Mouse (Mus musculus): ENCODE data around the gene Apoe. TPM values are rescaled to one million over a fixed set of nuclear protein-coding genes. Genes with fewer than 3 reads are reported as not detected.

The Apoe gene
- polyA plus RNA-seq, 1 experiment: 422 TPM

GRCm38 (mm10) chr7:19719200-19719599, 20.2 kb upstream of the Apoe start:
- H3K4me1 ChIP-seq (ENCODE audit: control insufficient read depth, insufficient read depth, low read length): no peaks in the 10 kb centered on the region
- H3K4me3 ChIP-seq (replicated peaks; ENCODE audit: control insufficient read depth, low read depth, low read length): no peak overlapping the region
- WGBS: 79% methylated on average over 4 of the region's 4 CpGs
- no peak overlapping the region for H3K27ac ChIP-seq (ENCODE audit: control insufficient read depth, insufficient read depth, low read depth, low read length, poor library complexity)
- TF ChIP-seq POLR2A (IDR thresholded peaks at IDR 0.05; ENCODE audit: borderline replicate concordance, control insufficient read depth, low read depth, low read length): no peak
- no peak for TF ChIP-seq CTCF (IDR thresholded peaks at IDR 0.05; ENCODE audit: control insufficient read depth, insufficient read depth, low read length)

GRCm38 (mm10) chr7:19718297-19718952, 19.4 kb upstream of the Apoe start:
- no peak overlapping the region for H3K4me3 ChIP-seq (replicated peaks; ENCODE audit: control insufficient read depth, low read depth, low read length)
- no peak for TF ChIP-seq CTCF (IDR thresholded peaks at IDR 0.05; ENCODE audit: control insufficient read depth, insufficient read depth, low read length)
- no peak for TF ChIP-seq POLR2A (IDR thresholded peaks at IDR 0.05; ENCODE audit: borderline replicate concordance, control insufficient read depth, low read depth, low read length)
- WGBS: 78% methylated on average over 5 of the region's 5 CpGs
- H3K27ac ChIP-seq (ENCODE audit: control insufficient read depth, insufficient read depth, low read depth, low read length, poor library complexity): no peak overlapping the region
- no peaks in the 10 kb centered on the region; the same call in 1 of the 2 replicates for H3K4me1 ChIP-seq (ENCODE audit: control insufficient read depth, insufficient read depth, low read length)

- Histone ChIP-seq H3K4me3 (replicated peaks; ENCODE audit: control insufficient read depth, low read depth, low read length) (no peak overlapping the region), H3K4me1 (ENCODE audit: control insufficient read depth, insufficient read depth, low read length) (no peaks in the 10 kb centered on the region; the same call in 1 of the 2 replicates), H3K27ac (ENCODE audit: control insufficient read depth, insufficient read depth, low read depth, low read length, poor library complexity) (no peak overlapping the region)
- 67% methylated on average over 4 of the region's 4 CpGs for WGBS
- TF ChIP-seq CTCF (IDR thresholded peaks at IDR 0.05; ENCODE audit: control insufficient read depth, insufficient read depth, low read length) (no peak), POLR2A (IDR thresholded peaks at IDR 0.05; ENCODE audit: borderline replicate concordance, control insufficient read depth, low read depth, low read length) (no peak)
Observed at GRCm38 (mm10) chr7:19717346-19717745, 18.4 kb upstream of the Apoe start.

- no peak for TF ChIP-seq CTCF (IDR thresholded peaks at IDR 0.05; ENCODE audit: control insufficient read depth, insufficient read depth, low read length)
- TF ChIP-seq POLR2A (IDR thresholded peaks at IDR 0.05; ENCODE audit: borderline replicate concordance, control insufficient read depth, low read depth, low read length): no peak
- no peak overlapping the region for H3K4me3 ChIP-seq (replicated peaks; ENCODE audit: control insufficient read depth, low read depth, low read length)
- H3K27ac ChIP-seq (ENCODE audit: control insufficient read depth, insufficient read depth, low read depth, low read length, poor library complexity): no peak overlapping the region
- H3K4me1 ChIP-seq (ENCODE audit: control insufficient read depth, insufficient read depth, low read length): no peaks in the 10 kb centered on the region; the same call in 1 of the 2 replicates
- WGBS: 84% methylated on average over 2 of the region's 2 CpGs
Observed at GRCm38 (mm10) chr7:19716822-19717221, 17.8 kb upstream of the Apoe start.

GRCm38 (mm10) chr7:19716055-19716682, 17.2 kb upstream of the Apoe start:
- peak overlapping the region; percentile 77 for H3K4me3 ChIP-seq (replicated peaks; ENCODE audit: control insufficient read depth, low read depth, low read length)
- TF ChIP-seq POLR2A (IDR thresholded peaks at IDR 0.05; ENCODE audit: borderline replicate concordance, control insufficient read depth, low read depth, low read length) (no peak), CTCF (IDR thresholded peaks at IDR 0.05; ENCODE audit: control insufficient read depth, insufficient read depth, low read length) (no peak)
- H3K4me1 ChIP-seq (ENCODE audit: control insufficient read depth, insufficient read depth, low read length): no peaks in the 10 kb centered on the region; the same call in 1 of the 2 replicates
- H3K27ac ChIP-seq (ENCODE audit: control insufficient read depth, insufficient read depth, low read depth, low read length, poor library complexity): peak overlapping the region; percentile 87
- 3% methylated on average over 18 of the region's 18 CpGs for WGBS

- WGBS: under 1% methylated on average over 58 of the region's 59 CpGs
- Histone ChIP-seq H3K4me1 (ENCODE audit: control insufficient read depth, insufficient read depth, low read length) (no peaks in the 10 kb centered on the region; the same call in none of the 2 replicates), H3K27ac (ENCODE audit: control insufficient read depth, insufficient read depth, low read depth, low read length, poor library complexity) (peak within 1 kb of the TSS; percentile 87), H3K4me3 (replicated peaks; ENCODE audit: control insufficient read depth, low read depth, low read length) (peak within 1 kb of the TSS; percentile 82)
- TF ChIP-seq POLR2A (IDR thresholded peaks at IDR 0.05; ENCODE audit: borderline replicate concordance, control insufficient read depth, low read depth, low read length) (peak; percentile 79; the same call in 1 of the 2 replicates), CTCF (IDR thresholded peaks at IDR 0.05; ENCODE audit: control insufficient read depth, insufficient read depth, low read length) (0 out of 2 replicates have a peak, but pooled peaks have one; percentile 18)
Observed at GRCm38 (mm10) chr7:19715239-19716054, 16.5 kb upstream of the Apoe start, which contains the start of gene Tomm40. TSS of gene Tomm40 (minus strand) at chr7:19715438.

GRCm38 (mm10) chr7:19714836-19715235, 15.8 kb upstream of the Apoe start:
- TF ChIP-seq CTCF (IDR thresholded peaks at IDR 0.05; ENCODE audit: control insufficient read depth, insufficient read depth, low read length): no peak
- TF ChIP-seq POLR2A (IDR thresholded peaks at IDR 0.05; ENCODE audit: borderline replicate concordance, control insufficient read depth, low read depth, low read length): no peak
- Histone ChIP-seq H3K27ac (ENCODE audit: control insufficient read depth, insufficient read depth, low read depth, low read length, poor library complexity) (peak overlapping the region; percentile 21), H3K4me3 (replicated peaks; ENCODE audit: control insufficient read depth, low read depth, low read length) (peak overlapping the region; percentile 82), H3K4me1 (ENCODE audit: control insufficient read depth, insufficient read depth, low read length) (peaks cover 1% of the 10 kb centered on the region)
- under 1% methylated on average over 39 of the region's 39 CpGs for WGBS

GRCm38 (mm10) chr7:19713598-19713997, 14.6 kb upstream of the Apoe start:
- TF ChIP-seq CTCF (IDR thresholded peaks at IDR 0.05; ENCODE audit: control insufficient read depth, insufficient read depth, low read length): no peak
- Histone ChIP-seq H3K4me1 (ENCODE audit: control insufficient read depth, insufficient read depth, low read length) (peaks cover 6% of the 10 kb centered on the region), H3K27ac (ENCODE audit: control insufficient read depth, insufficient read depth, low read depth, low read length, poor library complexity) (no peak overlapping the region), H3K4me3 (replicated peaks; ENCODE audit: control insufficient read depth, low read depth, low read length) (no peak overlapping the region)
- WGBS: 80% methylated on average over 9 of the region's 9 CpGs
